Mouse (Mus musculus) thymus, postnatal 14 days (tissue): ENCODE results near the gene Pbld1.

Experiments
- DNase-seq: peaks from one replicate; pipeline ENCODE4 v3.0.0; 2021

Pbld1 gene

GRCm38 (mm10) chr10:63059862-63060261 is at the start of gene Pbld1:
TSS of gene Pbld1 (plus strand) at chr10:63060162.
- no peak for DNase-seq

DNA sequence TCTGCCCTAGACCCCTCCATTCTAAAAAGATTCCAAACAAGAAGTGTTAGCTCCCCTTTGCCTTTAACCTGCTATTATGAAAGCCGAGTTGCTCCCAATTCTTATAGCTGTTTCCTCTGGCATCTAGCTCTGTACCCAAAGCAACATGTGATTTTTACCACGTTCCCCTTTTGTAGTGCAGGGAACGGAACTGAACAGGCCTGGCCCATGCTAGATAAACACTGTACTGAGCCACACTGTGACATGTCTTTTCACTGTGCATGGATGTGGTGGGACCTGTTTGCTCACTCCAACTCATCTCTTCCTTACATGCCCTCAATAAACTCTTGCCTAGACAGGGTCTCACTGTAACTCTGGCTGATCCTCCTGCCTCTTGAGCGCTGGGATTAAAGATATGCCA is 49.7 kb upstream of the Pbld1 start:
- no peak for DNase-seq

DNA sequence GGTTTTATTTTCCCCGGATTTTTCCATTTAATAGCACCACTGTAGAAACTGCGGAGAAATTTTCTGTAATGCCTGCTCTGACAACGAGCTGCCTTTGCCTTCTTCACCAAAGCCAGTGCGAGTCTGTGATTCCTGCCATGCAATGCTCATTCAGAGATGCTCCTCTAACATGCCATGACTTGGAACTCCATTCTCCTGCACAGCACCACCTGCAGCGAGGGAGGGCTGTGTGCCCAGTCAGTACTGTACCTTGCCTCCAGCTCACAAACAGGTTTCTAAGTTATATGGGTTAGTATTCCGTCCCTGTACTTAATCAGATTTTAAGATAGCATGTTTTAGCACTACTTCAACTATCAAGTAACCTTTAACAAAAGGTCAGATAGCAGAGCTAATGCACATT is 48.4 kb upstream of the Pbld1 start:
- DNase-seq = no peak

GRCm38 (mm10) chr10:63013476-63013875 is 46.5 kb upstream of the Pbld1 start:
- DNase-seq = no peak

DNA sequence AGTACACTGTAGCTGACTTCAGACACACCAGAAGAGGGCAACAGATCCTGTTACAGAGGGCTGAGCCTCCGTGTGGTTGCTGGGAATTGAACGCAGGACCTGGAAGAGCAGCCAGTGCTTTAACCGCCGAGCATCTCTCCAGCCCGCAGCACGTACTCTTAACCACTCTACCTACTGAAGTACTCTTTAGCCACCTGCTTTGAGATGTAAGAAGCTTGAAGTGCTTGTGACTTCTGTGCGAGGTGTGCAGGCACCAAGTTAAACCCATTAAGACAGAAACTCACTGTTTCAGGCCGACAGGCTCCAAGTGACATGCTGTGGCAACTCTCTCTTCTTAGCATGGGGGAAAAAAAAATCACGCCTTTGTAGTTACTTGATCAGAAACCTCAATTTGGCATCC is 45.8 kb upstream of the Pbld1 start:
- no peak for DNase-seq

DNA sequence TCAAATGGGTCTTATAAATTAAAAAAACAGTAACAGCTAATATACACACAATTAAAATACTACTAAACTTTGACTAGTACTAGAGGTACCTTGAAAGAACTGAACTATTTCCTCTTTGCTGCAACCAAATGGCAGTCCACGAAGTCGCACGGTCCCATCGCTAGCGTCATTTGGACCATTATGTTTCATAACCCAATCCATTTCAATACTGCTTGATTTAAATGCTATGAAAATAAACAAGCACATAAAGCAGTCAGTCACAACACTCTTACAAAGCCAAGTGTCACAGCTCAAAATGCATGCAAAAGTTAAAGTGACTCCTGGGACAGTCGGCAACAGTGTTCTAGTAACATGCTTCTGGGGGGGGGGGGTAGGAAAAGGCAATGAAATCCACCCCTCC is 40.7 kb upstream of the Pbld1 start:
- no peak for DNase-seq

DNA sequence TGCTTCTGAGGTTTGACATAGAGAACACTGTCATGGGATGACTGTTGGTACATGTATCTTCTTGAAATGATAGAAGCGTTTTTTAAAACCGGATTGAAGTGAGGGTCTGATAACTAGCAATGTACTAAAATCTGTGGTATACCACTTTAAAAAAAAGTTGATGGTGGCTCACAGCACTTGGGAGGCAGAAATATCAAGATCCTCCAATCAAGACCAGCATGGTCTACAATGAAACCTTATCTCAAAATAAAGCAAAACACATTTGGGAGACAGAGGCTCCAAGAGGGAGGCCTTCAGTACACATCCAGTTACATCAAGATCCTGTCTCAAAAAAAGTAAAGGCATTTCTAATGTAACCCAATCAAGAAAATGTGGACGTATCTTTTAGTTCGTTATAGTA is 38.3 kb upstream of the Pbld1 start:
- DNase-seq = no peak

DNA sequence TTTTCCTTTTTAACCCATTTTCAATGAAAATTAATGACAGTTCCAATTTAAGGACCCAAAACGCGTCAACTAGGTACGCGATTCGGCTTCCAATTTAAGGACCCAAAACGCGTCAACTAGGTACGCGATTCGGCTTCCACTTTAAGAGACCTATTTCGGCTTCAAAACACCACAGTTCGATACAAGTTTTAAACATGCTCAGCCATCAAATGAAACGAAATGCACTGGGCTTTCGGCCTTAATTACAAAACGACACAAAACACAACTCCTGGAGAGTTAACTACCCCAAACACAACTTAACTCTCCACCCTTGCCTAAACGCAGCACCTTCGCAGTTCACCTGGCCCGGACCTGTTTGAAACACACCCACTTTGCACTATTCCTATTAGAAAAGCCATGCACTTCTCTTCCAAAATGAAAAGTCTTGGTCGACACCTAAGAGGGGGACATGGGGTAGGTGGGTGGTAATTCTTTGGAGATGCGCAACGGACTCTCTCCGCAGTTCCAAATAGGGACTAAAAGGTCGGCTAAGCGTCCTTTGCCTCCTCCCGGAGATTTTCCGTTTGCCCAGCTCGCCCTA is 37.3 kb upstream of the Pbld1 start:
- DNase-seq = no peak

- DNase-seq = peak; percentile 80
Observed at GRCm38 (mm10) chr10:63023121-63023748, 36.7 kb upstream of the Pbld1 start.

GRCm38 (mm10) chr10:63023749-63024579 is 36.0 kb upstream of the Pbld1 start, which contains the start of the genes Hnrnph3 and Pbld2:
TSS of gene Hnrnph3 (minus strand) at chr10:63024217.
TSS of gene Pbld2 (plus strand) at chr10:63024315.
- peak; percentile 99 for DNase-seq

GRCm38 (mm10) chr10:63024580-63024910 is 35.4 kb upstream of the Pbld1 start:
- DNase-seq = peak; percentile 43

DNA sequence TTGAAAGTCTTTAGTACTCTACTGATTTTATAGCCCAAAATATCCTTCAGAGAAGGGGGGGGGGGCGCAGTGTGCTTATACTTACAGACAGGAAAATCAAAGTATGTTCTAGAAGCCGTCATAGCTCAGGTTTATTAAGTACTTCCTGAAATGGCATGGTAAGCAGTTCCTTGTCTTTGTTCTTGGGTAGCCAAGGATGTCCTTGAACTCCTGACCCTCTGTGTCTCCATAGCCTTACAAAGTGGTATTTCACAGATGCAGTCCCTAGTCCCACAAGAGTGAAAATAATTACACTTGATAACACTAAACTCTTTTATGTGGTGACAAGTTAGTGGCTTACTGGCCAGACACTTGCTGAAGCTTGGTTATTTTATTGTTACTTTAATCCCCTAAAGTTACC is 34.9 kb upstream of the Pbld1 start:
- DNase-seq = no peak

- no peak for DNase-seq
Observed at GRCm38 (mm10) chr10:63025491-63026011, 34.4 kb upstream of the Pbld1 start.

DNA sequence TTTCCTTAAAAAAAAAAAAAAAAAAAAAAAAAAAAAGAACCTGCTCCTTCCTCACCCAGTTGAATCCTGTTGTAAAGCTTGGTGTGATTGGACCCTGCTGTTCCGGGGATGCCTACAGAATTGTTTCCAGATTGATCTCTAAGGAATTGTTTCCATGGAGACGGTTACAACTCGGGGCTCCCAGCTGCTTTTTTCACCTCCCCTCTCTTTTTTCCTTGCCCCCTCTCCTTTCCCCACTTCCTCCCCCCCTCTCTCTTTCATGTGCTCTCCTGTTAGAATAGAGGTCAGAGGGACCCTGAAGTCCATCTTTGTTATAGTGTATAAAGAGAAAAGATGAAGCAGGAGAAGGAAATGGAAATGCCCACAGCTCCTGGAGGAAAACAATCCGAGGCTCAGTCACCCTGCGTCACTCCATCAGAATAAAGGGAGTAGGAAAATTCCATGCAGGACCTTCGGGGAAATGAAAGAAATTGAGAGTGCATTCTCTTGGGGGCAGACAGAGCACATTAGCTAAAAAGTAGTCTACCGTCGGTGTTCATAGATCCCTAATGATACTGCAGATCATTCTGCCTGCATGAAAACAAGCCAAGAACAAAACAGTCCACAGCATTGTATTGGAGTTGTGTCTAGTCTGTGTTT is 33.7 kb upstream of the Pbld1 start:
- DNase-seq = no peak

DNA sequence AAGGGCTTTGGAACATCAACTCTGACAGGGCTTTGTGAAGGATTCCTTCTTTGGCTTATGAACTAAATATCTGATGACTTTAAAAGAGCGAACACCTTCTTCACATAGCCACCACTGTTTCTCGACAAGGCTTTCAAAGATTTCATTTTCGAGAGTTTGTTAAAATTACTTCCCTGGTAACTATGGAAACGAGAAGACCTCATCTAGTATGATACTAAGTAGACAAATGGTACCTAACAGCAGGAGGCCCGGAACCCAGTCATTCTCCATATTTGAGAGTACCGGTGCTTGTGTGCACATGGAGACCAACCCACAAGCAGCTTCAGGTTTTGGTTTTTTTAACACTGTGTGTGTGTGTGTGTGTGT is 33.2 kb upstream of the Pbld1 start:
- DNase-seq = no peak

GRCm38 (mm10) chr10:63027376-63028161 is 32.4 kb upstream of the Pbld1 start:
- DNase-seq = no peak

- DNase-seq = no peak
Observed at GRCm38 (mm10) chr10:63028396-63028795, 31.6 kb upstream of the Pbld1 start.

- no peak for DNase-seq
Observed at GRCm38 (mm10) chr10:63032267-63032666, 27.7 kb upstream of the Pbld1 start.

- DNase-seq = no peak
Observed at GRCm38 (mm10) chr10:63032956-63033355, 27.0 kb upstream of the Pbld1 start.

DNA sequence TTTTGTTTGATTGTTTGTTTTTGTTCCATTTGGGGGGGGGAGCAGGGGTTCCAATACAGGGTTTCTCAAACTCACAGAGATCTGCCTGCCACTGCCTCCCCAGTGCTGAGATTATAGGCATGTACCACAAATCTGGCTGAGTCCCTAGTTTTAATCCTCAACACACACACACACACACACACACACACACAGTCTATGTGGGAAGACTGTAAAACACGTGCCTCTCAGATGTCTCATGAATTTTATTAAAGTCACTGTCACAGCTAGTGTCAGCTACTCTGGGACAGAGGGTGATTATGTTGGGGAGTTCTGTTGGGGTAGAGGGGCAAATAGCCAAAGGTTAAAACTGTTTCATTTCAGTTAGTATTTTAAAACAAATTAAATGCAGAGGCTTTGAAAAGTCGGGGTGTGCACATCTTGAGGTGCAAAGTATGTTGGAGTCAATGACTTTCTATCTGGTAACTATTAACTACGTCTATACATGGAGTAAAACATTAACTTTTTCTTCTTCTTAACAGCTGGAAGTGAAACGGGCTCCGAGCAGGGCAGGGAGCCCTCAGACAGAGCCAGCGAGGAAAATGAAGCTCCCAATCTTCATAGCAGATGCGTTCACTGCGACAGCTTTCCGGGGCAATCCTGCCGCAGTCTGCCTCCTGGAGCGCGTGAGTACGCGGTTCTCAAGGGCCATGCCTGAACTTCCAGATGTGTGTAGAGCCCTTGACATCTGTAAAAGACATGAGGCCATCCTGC is 21.2 kb upstream of the Pbld1 start:
- DNase-seq = no peak

DNA sequence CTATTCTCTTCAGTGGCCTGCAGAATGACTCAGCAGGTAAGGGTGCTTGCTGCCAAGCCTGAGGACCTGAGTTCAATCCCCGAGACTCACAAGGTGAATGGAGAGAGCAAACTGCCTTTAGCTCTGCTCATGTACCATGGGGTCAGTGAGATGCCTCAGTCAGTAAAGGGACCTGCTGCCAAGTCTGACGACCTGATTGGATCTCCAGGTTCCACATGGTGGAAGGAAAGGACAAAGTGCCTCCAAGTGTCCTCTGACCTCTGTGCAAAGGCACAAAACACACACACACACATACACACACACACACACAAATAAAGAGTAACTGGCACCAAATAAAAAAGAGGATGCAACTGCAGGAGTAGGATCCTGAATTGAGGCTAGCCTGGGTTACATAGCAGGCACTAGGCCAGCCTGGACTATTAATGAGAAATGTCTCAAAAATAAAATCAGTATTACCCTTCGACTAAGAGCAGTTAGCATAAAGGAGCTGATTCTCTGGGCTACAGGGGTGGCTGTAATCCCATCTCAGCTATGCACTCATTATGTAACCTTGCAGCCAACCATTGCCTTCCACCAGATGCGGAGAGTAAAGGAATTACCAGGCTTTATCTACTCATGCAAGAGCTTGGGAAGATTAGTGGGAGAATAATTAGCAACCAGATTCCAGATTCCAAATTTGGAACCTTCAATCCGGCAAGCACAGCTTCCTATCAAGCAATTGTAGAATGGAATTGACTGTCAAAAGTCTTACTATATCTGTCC is 19.9 kb upstream of the Pbld1 start:
- DNase-seq = no peak
